Mouse (Mus musculus) embryonic facial prominence, embryonic 11.5 days (tissue): Measurements from ENCODE around the gene Cfap299. TPM values are rescaled to one million over a fixed set of nuclear protein-coding genes. Genes with fewer than 3 reads are reported as not detected.
"Not testable (repeated sequence)": the region's sequence is repeated elsewhere in the genome, so short reads cannot be mapped to it uniquely, and the experiment has no call there.

ENCODE experiments used
- ATAC-seq: fragments of 200-750 bp; cut with Nextera tagmentation; replicated peaks from 2 replicates; pipeline ENCODE4 v1.8.0; 2017; ENCODE audit warnings: low read depth; ENCODE audit not compliant: insufficient number of reproducible peaks, low FRiP score, low TSS enrichment
- DNase-seq: peaks from one replicate; pipeline ENCODE4 v3.0.0-alpha.2; 2015; ENCODE audit warnings: low spot score
- H3K27ac ChIP-seq: fragments of 300-500 bp; sonication (generic); replicated peaks from 2 replicates; pipeline ENCODE4 v1.5.1; 2014; ENCODE audit warnings: mild to moderate bottlenecking, low read depth, low read length, control low read depth
- H3K27me3 ChIP-seq: fragments of 300-500 bp; sonication (generic); 2 replicates; pipeline ENCODE4 v1.6.1; 2014; ENCODE audit warnings: mild to moderate bottlenecking, low read length, moderate library complexity, mixed read lengths; ENCODE audit not compliant: control insufficient read depth, insufficient read depth
- H3K36me3 ChIP-seq: fragments of 300-500 bp; sonication (generic); replicated peaks from 2 replicates; pipeline ENCODE4 v1.6.1; 2014; ENCODE audit warnings: low read depth, mild to moderate bottlenecking, low read length, moderate library complexity, mixed read lengths; ENCODE audit not compliant: control insufficient read depth, insufficient read depth
- H3K4me1 ChIP-seq: fragments of 300-500 bp; sonication (generic); 2 replicates; pipeline ENCODE4 v1.6.1; 2014; ENCODE audit warnings: low read length, mixed read lengths; ENCODE audit not compliant: control insufficient read depth, insufficient read depth
- H3K4me2 ChIP-seq: fragments of 300-500 bp; sonication (generic); 2 replicates; pipeline ENCODE4 v1.6.1; 2014; ENCODE audit warnings: low read depth, mild to moderate bottlenecking, control low read depth, low read length, moderate library complexity
- H3K4me3 ChIP-seq: fragments of 300-500 bp; sonication (generic); 2 replicates; pipeline ENCODE4 v1.5.1; 2014; ENCODE audit warnings: low read depth, low read length, control low read depth
- H3K9ac ChIP-seq: fragments of 300-500 bp; sonication (generic); replicated peaks from 2 replicates; pipeline ENCODE4 v1.6.1; 2014; ENCODE audit warnings: mild to moderate bottlenecking, control low read depth, low read length
- H3K9me3 ChIP-seq: fragments of 300-500 bp; sonication (generic); replicated peaks from 2 replicates; pipeline ENCODE4 v1.6.1; 2016; ENCODE audit warnings: mild to moderate bottlenecking, low read length, inconsistent platforms, mixed read lengths; ENCODE audit not compliant: control insufficient read depth
- WGBS: fragments of 180-500 bp; shearing (Covaris S2); extraction: QIAGEN DNeasy Blood & Tissue Kit; methylation state at CpG from one replicate; pipeline ENCODE4 v1.1.7; 2014; 5-methylcytosine and 5-hydroxymethylcytosine counted together
- polyA plus RNA-seq: library from polyadenylated mRNA; unstranded; fragments of >200 nt; fragmentation: Nextera tagmentation; extraction: Ambion mirVana; gene quantifications from 2 replicates; pipeline ENCODE4 v1.2.1, GENCODE M21; 2014

The Cfap299 gene
- polyA plus RNA-seq, 1 experiment from 2014 or later = 1.5 TPM

GRCm38 (mm10) chr5:98305673-98306072 is 23.4 kb upstream of the Cfap299 start:
- 78% methylated on average over 4 of the region's 4 CpGs for WGBS
- ATAC-seq = no peak
- DNase-seq = no peak

GRCm38 (mm10) chr5:98306528-98306927 is 22.6 kb upstream of the Cfap299 start:
- Histone ChIP-seq H3K9me3 (no peaks in the 10 kb centered on the region), H3K4me3 (no peak overlapping the region), H3K36me3 (no peaks in the 10 kb centered on the region), H3K27me3 (no peaks in the 10 kb centered on the region), H3K4me1 (no peaks in the 10 kb centered on the region), H3K9ac (no peak overlapping the region), H3K27ac (no peak overlapping the region), H3K4me2 (no peak overlapping the region)
- no peak for ATAC-seq
- 59% methylated on average over 9 of the region's 9 CpGs for WGBS
- peak; percentile 45 for DNase-seq

More at GRCm38 (mm10) chr5:98305673-98306072, 23.4 kb upstream of the Cfap299 start:
- Histone ChIP-seq H3K27me3 (no peaks in the 10 kb centered on the region), H3K9me3 (no peaks in the 10 kb centered on the region), H3K36me3 (no peaks in the 10 kb centered on the region), H3K27ac (no peak overlapping the region), H3K4me2 (no peak overlapping the region), H3K4me3 (no peak overlapping the region), H3K9ac (no peak overlapping the region), H3K4me1 (no peaks in the 10 kb centered on the region)

- 87% methylated on average over 2 of the region's 2 CpGs for WGBS
- no peak overlapping the region for H3K4me3 ChIP-seq
- no peaks in the 10 kb centered on the region for H3K9me3 ChIP-seq
- H3K27me3 ChIP-seq = no peaks in the 10 kb centered on the region
- H3K4me2 ChIP-seq = no peak overlapping the region
- H3K27ac ChIP-seq = no peak overlapping the region
- no peak for DNase-seq
- H3K4me1 ChIP-seq = no peaks in the 10 kb centered on the region
- no peaks in the 10 kb centered on the region for H3K36me3 ChIP-seq
- ATAC-seq = no peak
- H3K9ac ChIP-seq = no peak overlapping the region
Observed at GRCm38 (mm10) chr5:98326625-98327024, 2.5 kb upstream of the Cfap299 start.

GRCm38 (mm10) chr5:98343751-98344150 is 14.6 kb downstream of the Cfap299 start:
- not testable (repeated sequence) for H3K27ac ChIP-seq, H3K9ac ChIP-seq, ATAC-seq, H3K4me2 ChIP-seq, DNase-seq, H3K27me3 ChIP-seq, H3K9me3 ChIP-seq, H3K4me3 ChIP-seq, H3K36me3 ChIP-seq, H3K4me1 ChIP-seq
- WGBS = 91% methylated on average over 16 of the region's 16 CpGs

- Histone ChIP-seq H3K36me3 (no peaks in the 10 kb centered on the region), H3K4me2 (no peak overlapping the region), H3K9me3 (no peaks in the 10 kb centered on the region), H3K9ac (no peak overlapping the region), H3K4me1 (no peaks in the 10 kb centered on the region), H3K27ac (no peak overlapping the region), H3K27me3 (no peaks in the 10 kb centered on the region), H3K4me3 (no peak overlapping the region)
- DNase-seq = peak; percentile 49
- no peak for ATAC-seq
- WGBS = 77% methylated on average over 2 of the region's 2 CpGs
Observed at GRCm38 (mm10) chr5:98344581-98344980, 15.5 kb downstream of the Cfap299 start.

GRCm38 (mm10) chr5:98346067-98346466 is 17.0 kb downstream of the Cfap299 start:
- no peaks in the 10 kb centered on the region for H3K4me1 ChIP-seq
- H3K4me2 ChIP-seq = no peak overlapping the region
- no peak overlapping the region for H3K27ac ChIP-seq
- H3K4me3 ChIP-seq = no peak overlapping the region
- no peaks in the 10 kb centered on the region for H3K27me3 ChIP-seq
- no peaks in the 10 kb centered on the region for H3K9me3 ChIP-seq
- DNase-seq (no peak), ATAC-seq (no peak)
- H3K9ac ChIP-seq = no peak overlapping the region
- WGBS = 65% methylated on average over 7 of the region's 7 CpGs
- H3K36me3 ChIP-seq = no peaks in the 10 kb centered on the region

GRCm38 (mm10) chr5:98348605-98349004 is 19.5 kb downstream of the Cfap299 start:
- Histone ChIP-seq H3K27ac (no peak overlapping the region), H3K4me1 (no peaks in the 10 kb centered on the region), H3K9me3 (no peaks in the 10 kb centered on the region), H3K36me3 (no peaks in the 10 kb centered on the region), H3K4me3 (no peak overlapping the region), H3K4me2 (no peak overlapping the region), H3K9ac (no peak overlapping the region), H3K27me3 (no peaks in the 10 kb centered on the region)
- 11% methylated on average over 8 of the region's 8 CpGs for WGBS
- peak; percentile 88 for DNase-seq
- no peak; the same call in 1 of the 2 replicates for ATAC-seq

GRCm38 (mm10) chr5:98359912-98360311 is 30.8 kb downstream of the Cfap299 start:
- Histone ChIP-seq H3K27ac (no peak overlapping the region), H3K27me3 (no peaks in the 10 kb centered on the region), H3K4me1 (no peaks in the 10 kb centered on the region), H3K4me3 (no peak overlapping the region), H3K9me3 (no peaks in the 10 kb centered on the region), H3K9ac (no peak overlapping the region), H3K4me2 (no peak overlapping the region), H3K36me3 (no peaks in the 10 kb centered on the region)
- DNase-seq (no peak), ATAC-seq (no peak)
- WGBS = 92% methylated on average over 7 of the region's 7 CpGs
